Mouse (Mus musculus) duodenum, adult 2 months (tissue): ENCODE measurements around the gene Defb30. TPM values are rescaled to one million over a fixed set of nuclear protein-coding genes. Genes with fewer than 3 reads are reported as not detected.

Experiments
- polyA plus RNA-seq: library from polyadenylated mRNA; depleted of rRNA; stranded (reverse); fragments of >200 nt; gene quantifications from 2 replicates; pipeline ENCODE4 v1.2.3, GENCODE M21; 2012; ENCODE audit warnings: low replicate concordance; rRNA removed

Defb30 gene
- polyA plus RNA-seq: not detected in 2 replicates

GRCm38 (mm10) chr14:63049910-63050370 lies at the start of gene Defb30:
Gene Defb30 (minus strand): TSS chr14:63049960.

DNA sequence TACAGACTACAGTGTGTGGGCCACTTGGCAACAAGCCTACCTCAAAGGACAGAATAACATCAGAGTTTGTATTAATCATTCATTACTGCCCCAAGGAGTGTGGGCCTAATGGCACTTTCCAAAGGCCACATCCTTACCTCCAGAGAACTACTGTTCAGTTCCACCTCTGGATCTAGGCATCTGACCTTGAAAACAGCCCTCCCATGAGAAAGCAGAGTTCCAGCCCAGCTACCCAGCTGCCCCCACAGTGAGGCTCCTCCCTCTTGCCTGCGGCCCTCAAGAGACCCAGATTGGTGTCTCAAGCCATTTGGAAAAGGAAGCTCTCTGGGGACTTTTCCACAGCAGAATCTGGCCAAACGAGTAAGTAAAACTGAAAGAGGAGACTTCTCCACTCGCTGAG lies 3.1 kb downstream of the Defb30 start, which contains the start of gene Defb42:
TSS of gene Defb42 (plus strand) at position 301 of the 400 bp plus-strand sequence.

GRCm38 (mm10) chr14:63011471-63011870 lies 38.3 kb downstream of the Defb30 start, which contains the start of gene Defb43:
Gene Defb43 (plus strand): TSS chr14:63011771.

GRCm38 (mm10) chr14:62997777-62998176 lies 52.0 kb downstream of the Defb30 start, which contains the start of gene Defb47:
Gene Defb47 (plus strand): TSS chr14:62998077.

DNA sequence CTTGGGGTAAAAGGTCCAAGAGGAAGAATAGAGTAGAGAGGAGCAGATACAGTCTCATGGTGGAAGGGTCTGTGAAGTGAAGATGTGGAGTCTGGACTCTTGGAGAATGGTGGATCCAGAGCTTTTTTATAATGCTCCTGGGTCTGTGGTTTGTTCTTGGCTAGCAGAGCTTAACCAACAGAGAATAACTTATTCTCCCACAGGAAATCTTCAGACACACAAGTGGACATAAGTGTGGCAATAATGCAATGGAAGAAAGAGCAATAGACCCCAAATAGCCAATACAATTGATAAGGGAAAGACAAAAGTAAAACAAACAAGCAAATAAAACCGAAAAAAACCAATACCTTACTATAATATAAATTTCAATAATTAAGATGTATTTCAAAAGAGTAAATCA lies 65.3 kb downstream of the Defb30 start, which contains the start of gene Defb48:
TSS of gene Defb48 (minus strand) at position 101 of the 400 bp plus-strand sequence.

Other genes starting within 250 kb of the Defb30 start
- 1.4 and 1.8 TPM in 2 replicates for gene Wdfy2, start 212.3 kb downstream of the Defb30 start, polyA plus RNA-seq
- not detected in 2 replicates for gene Defb48, start 65.5 kb downstream of the Defb30 start, polyA plus RNA-seq
- gene Defb47, start 51.9 kb downstream of the Defb30 start, polyA plus RNA-seq: not detected in 2 replicates
- gene Defb43, start 38.2 kb downstream of the Defb30 start, polyA plus RNA-seq: not detected in 2 replicates
- gene Defb42, start 3.0 kb downstream of the Defb30 start, polyA plus RNA-seq: not detected in 2 replicates